8 mouse cellular contexts compared by ENCODE assay signal in the genomic region with DNA sequence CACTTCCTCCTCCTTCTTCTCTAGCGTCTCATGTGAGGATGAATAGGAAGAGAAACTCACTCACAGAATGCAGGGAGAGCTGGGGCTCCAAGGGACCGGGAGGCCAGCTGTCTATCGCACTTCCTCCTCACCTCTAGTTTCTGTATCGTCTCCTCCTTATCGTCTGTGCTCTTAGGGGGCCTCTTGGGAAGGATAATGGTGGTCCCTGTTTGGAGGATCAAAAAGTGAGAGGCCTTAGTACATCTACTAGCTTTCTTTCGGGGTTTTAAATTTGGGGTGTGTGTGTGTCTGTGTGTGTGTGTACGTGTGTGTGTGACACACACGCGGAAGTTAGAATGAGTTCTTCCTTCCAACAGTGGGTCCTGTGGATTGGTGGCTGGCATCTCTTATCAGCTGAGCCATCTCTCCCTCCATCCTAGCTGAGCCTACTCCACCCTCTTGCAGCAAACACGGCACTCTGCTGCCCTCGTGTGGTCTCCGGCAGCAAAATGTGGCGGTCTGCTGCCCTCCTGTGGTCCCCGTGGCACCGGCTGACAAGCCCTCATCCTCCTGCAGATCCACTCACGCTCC. TPM values are rescaled to one million over a fixed set of nuclear protein-coding genes. Genes with fewer than 3 reads are reported as not detected.
DNase-seq lines count a peak whose midpoint lies in the region; ATAC-seq and TF ChIP-seq lines count a peak whose summit lies in the region.

No protein-coding gene starts in this region.

- H3K27me3 ChIP-seq in embryonic facial prominence, embryonic 14.5 days (replicated peaks; ENCODE audit: control insufficient read depth, insufficient read depth, low read length): no peaks in the 10 kb centered on the region
- no peaks in the 10 kb centered on the region for H3K27me3 ChIP-seq in limb, embryonic 14.5 days (ENCODE audit: control insufficient read depth, insufficient read depth, low read length)
- H3K27me3 ChIP-seq in midbrain, embryonic 16.5 days (ENCODE audit: control insufficient read depth, insufficient read depth, low read depth, low read length): 0 out of 2 replicates have a peak, but pooled peaks cover 2% of the 10 kb centered on the region
- H3K27me3 ChIP-seq in spleen, adult 2 months (ENCODE audit: control insufficient read depth, insufficient read depth, low read length): no peaks in the 10 kb centered on the region

- peak; percentile 81 for ATAC-seq in embryonic facial prominence, embryonic 14.5 days (ENCODE audit: low read depth)
- ATAC-seq in limb, embryonic 14.5 days (ENCODE audit: low FRiP score, low read depth): peak; percentile 53
- ATAC-seq in midbrain, embryonic 16.5 days: peak; percentile 74

- peaks cover 5% of the 10 kb centered on the region; the same call in 1 of the 2 replicates for H3K36me3 ChIP-seq in embryonic facial prominence, embryonic 14.5 days (ENCODE audit: control insufficient read depth, insufficient read depth, low read length)
- 0 out of 2 replicates have a peak, but pooled peaks cover 5% of the 10 kb centered on the region for H3K36me3 ChIP-seq in limb, embryonic 14.5 days (ENCODE audit: control insufficient read depth, insufficient read depth, low read length)
- no peaks in the 10 kb centered on the region for H3K36me3 ChIP-seq in midbrain, embryonic 16.5 days (ENCODE audit: control insufficient read depth, insufficient read depth, low read length)
- H3K36me3 ChIP-seq in spleen, adult 2 months (ENCODE audit: control insufficient read depth, insufficient read depth, low read length): no peaks in the 10 kb centered on the region

- no peaks in the 10 kb centered on the region for H3K9me3 ChIP-seq in embryonic facial prominence, embryonic 14.5 days (ENCODE audit: control insufficient read depth, low read length)
- no peaks in the 10 kb centered on the region for H3K9me3 ChIP-seq in limb, embryonic 14.5 days (ENCODE audit: control insufficient read depth, low read length)
- H3K9me3 ChIP-seq in midbrain, embryonic 16.5 days (replicated peaks; ENCODE audit: control insufficient read depth, low read length, poor library complexity, severe bottlenecking): no peaks in the 10 kb centered on the region

- TF ChIP-seq CTCF in spleen, adult 2 months (IDR thresholded peaks at IDR 0.05; ENCODE audit: extremely low read depth, insufficient read depth, insufficient read length, insufficient replicate concordance): peak; percentile 100

- no peak overlapping the region for H3K27ac ChIP-seq in embryonic facial prominence, embryonic 14.5 days (replicated peaks; ENCODE audit: low read depth, low read length)
- no peak overlapping the region for H3K27ac ChIP-seq in limb, embryonic 14.5 days (replicated peaks; ENCODE audit: low read depth, low read length)
- peak overlapping the region; percentile 65; the same call in 1 of the 2 replicates for H3K27ac ChIP-seq in midbrain, embryonic 16.5 days (ENCODE audit: low read length)
- peak overlapping the region; percentile 19 for H3K27ac ChIP-seq in spleen, adult 2 months (ENCODE audit: insufficient read depth, low read length)

- peak overlapping the region; percentile 56 for H3K4me2 ChIP-seq in embryonic facial prominence, embryonic 14.5 days (ENCODE audit: low read depth, low read length)
- H3K4me2 ChIP-seq in limb, embryonic 14.5 days (replicated peaks; ENCODE audit: low read depth, low read length, severe bottlenecking): peak overlapping the region; percentile 42
- H3K4me2 ChIP-seq in midbrain, embryonic 16.5 days (ENCODE audit: low read length): peak overlapping the region; percentile 68

- DNase-seq in 416B (ENCODE audit: low read depth): peak; percentile 98
- peak; percentile 74 to 85 for DNase-seq in adrenal gland, postnatal 4 days (ENCODE audit: low spot score in 2 of 2)
- DNase-seq in embryonic facial prominence, embryonic 14.5 days (ENCODE audit: low spot score): peak; percentile 93
- DNase-seq in heart, adult 8-10 months (ENCODE audit: low spot score): peak; percentile 91
- peak; percentile 92 for DNase-seq in kidney, adult 9 months
- DNase-seq in limb, embryonic 14.5 days (ENCODE audit: low spot score): peak; percentile 84
- peak; percentile 79 to 84 for DNase-seq in spleen, adult 2 months (ENCODE audit: low read depth in 1 of 2, low spot score in 2 of 2)

- H3K4me3 ChIP-seq in embryonic facial prominence, embryonic 14.5 days (ENCODE audit: low read depth, low read length): peak overlapping the region; percentile 31
- peak overlapping the region; percentile 15 for H3K4me3 ChIP-seq in limb, embryonic 14.5 days (replicated peaks; ENCODE audit: low read length)
- peak overlapping the region; percentile 40 for H3K4me3 ChIP-seq in midbrain, embryonic 16.5 days (ENCODE audit: low read depth, low read length)
- peak overlapping the region; percentile 5; the same call in 1 of the 2 replicates for H3K4me3 ChIP-seq in spleen, adult 2 months (ENCODE audit: extremely low read depth, insufficient read depth, insufficient read length)

- 8% methylated on average over 16 of the region's 16 CpGs for WGBS in embryonic facial prominence, embryonic 14.5 days
- 13% methylated on average over 16 of the region's 16 CpGs for WGBS in limb, embryonic 14.5 days
- WGBS in midbrain, embryonic 16.5 days: 12% methylated on average over 16 of the region's 16 CpGs
- WGBS in spleen, adult 2 months: 1% methylated on average over 16 of the region's 16 CpGs

- peaks cover 8% of the 10 kb centered on the region for H3K4me1 ChIP-seq in embryonic facial prominence, embryonic 14.5 days (ENCODE audit: control insufficient read depth, insufficient read depth, low read length)
- peaks cover 12% of the 10 kb centered on the region for H3K4me1 ChIP-seq in limb, embryonic 14.5 days (ENCODE audit: control insufficient read depth, insufficient read depth, low read length)
- H3K4me1 ChIP-seq in midbrain, embryonic 16.5 days (ENCODE audit: control insufficient read depth, insufficient read depth, low read length): peaks cover 7% of the 10 kb centered on the region
- H3K4me1 ChIP-seq in spleen, adult 2 months (ENCODE audit: control insufficient read depth, insufficient read depth, insufficient read length): peaks cover 17% of the 10 kb centered on the region; the same call in 1 of the 2 replicates

- peak overlapping the region; percentile 61 for H3K9ac ChIP-seq in embryonic facial prominence, embryonic 14.5 days (ENCODE audit: low read depth, low read length)
- H3K9ac ChIP-seq in limb, embryonic 14.5 days (ENCODE audit: low read depth, low read length, severe bottlenecking): peak overlapping the region; percentile 8; the same call in 1 of the 2 replicates
- peak overlapping the region; percentile 69 for H3K9ac ChIP-seq in midbrain, embryonic 16.5 days (ENCODE audit: low read depth, low read length)

- no peak for TF ChIP-seq POLR2A in limb, embryonic 14.5 days (IDR thresholded peaks at IDR 0.05; ENCODE audit: borderline replicate concordance, extremely low read depth, insufficient read depth, insufficient read length)
- TF ChIP-seq POLR2A in spleen, adult 2 months (IDR thresholded peaks at IDR 0.05; ENCODE audit: low read depth, low read length): no peak

RNA-seq across cellular contexts. Expression of a gene that starts 3.2 kb away (rescaled TPM):
- not detected for total RNA-seq in adrenal gland, postnatal 4 days (2021)
- polyA plus RNA-seq in embryonic facial prominence, embryonic 14.5 days (2014; fragmentation: Nextera tagmentation; extraction: Ambion mirVana): 0.55 TPM in 1 of 2 replicates, not detected in the other
- total RNA-seq in heart, adult 8-10 months (2022): 1 to 10 TPM in 3 of 4 experiments, not detected in 1; 2.5 to 3.3 (median 3.2) TPM
- polyA plus RNA-seq in limb, embryonic 14.5 days (2012; rRNA removed): 0.19 TPM in 1 of 2 replicates, not detected in the other
- 0.37 and 1.3 TPM in 2 replicates for polyA plus RNA-seq in limb, embryonic 14.5 days (2014; fragmentation: Nextera tagmentation; extraction: Ambion mirVana)
- polyA plus RNA-seq in midbrain, embryonic 16.5 days (2015; fragmentation: Nextera tagmentation; extraction: Ambion mirVana): 1.6 and 1.8 TPM in 2 replicates
- polyA plus RNA-seq in spleen, adult 2 months (2012; rRNA removed): 0.18 TPM in 1 of 2 replicates, not detected in the other

RNA-seq across cellular contexts. Expression of a gene that starts 14.0 kb away (rescaled TPM):
- 10 to 100 TPM; 37.6 to 37.8 TPM for total RNA-seq in adrenal gland, postnatal 4 days (2021)
- polyA plus RNA-seq in embryonic facial prominence, embryonic 14.5 days (2014; fragmentation: Nextera tagmentation; extraction: Ambion mirVana): 8.9 and 11.0 TPM in 2 replicates
- 10 to 100 TPM; 31.7 to 35.2 (median 34.7) TPM for total RNA-seq in heart, adult 8-10 months (2022)
- 36.5 and 51.7 TPM in 2 replicates for polyA plus RNA-seq in limb, embryonic 14.5 days (2012; rRNA removed)
- polyA plus RNA-seq in limb, embryonic 14.5 days (2014; fragmentation: Nextera tagmentation; extraction: Ambion mirVana): 11.9 and 15.3 TPM in 2 replicates
- polyA plus RNA-seq in midbrain, embryonic 16.5 days (2015; fragmentation: Nextera tagmentation; extraction: Ambion mirVana): 36.7 and 38.8 TPM in 2 replicates
- 9.2 and 10.7 TPM in 2 replicates for polyA plus RNA-seq in spleen, adult 2 months (2012; rRNA removed)

RNA-seq across cellular contexts. Expression of a gene that starts 16.5 kb away (rescaled TPM):
- 1 to 10 TPM in 1 of 2 experiments, under 1 TPM in 1; 0.59 to 1.5 TPM for total RNA-seq in adrenal gland, postnatal 4 days (2021)
- polyA plus RNA-seq in embryonic facial prominence, embryonic 14.5 days (2014; fragmentation: Nextera tagmentation; extraction: Ambion mirVana): 2.7 and 3.0 TPM in 2 replicates
- 1 to 10 TPM; 1.1 to 2.5 (median 2.0) TPM for total RNA-seq in heart, adult 8-10 months (2022)
- polyA plus RNA-seq in limb, embryonic 14.5 days (2012; rRNA removed): 1.8 and 2.7 TPM in 2 replicates
- polyA plus RNA-seq in limb, embryonic 14.5 days (2014; fragmentation: Nextera tagmentation; extraction: Ambion mirVana): 2.7 TPM in 2 replicates
- polyA plus RNA-seq in midbrain, embryonic 16.5 days (2015; fragmentation: Nextera tagmentation; extraction: Ambion mirVana): 16.4 and 20.6 TPM in 2 replicates
- polyA plus RNA-seq in spleen, adult 2 months (2012; rRNA removed): 0.14 and 0.15 TPM in 2 replicates

RNA-seq across cellular contexts. Expression of a gene that starts 21.0 kb away (rescaled TPM):
- total RNA-seq in adrenal gland, postnatal 4 days (2021): 10 to 100 TPM; 66.3 to 69.1 TPM
- polyA plus RNA-seq in embryonic facial prominence, embryonic 14.5 days (2014; fragmentation: Nextera tagmentation; extraction: Ambion mirVana): 9.1 and 10.1 TPM in 2 replicates
- total RNA-seq in heart, adult 8-10 months (2022): 10 to 100 TPM; 20.9 to 31.1 (median 25.8) TPM
- polyA plus RNA-seq in limb, embryonic 14.5 days (2012; rRNA removed): 84.2 and 99.6 TPM in 2 replicates
- 8.9 and 10.4 TPM in 2 replicates for polyA plus RNA-seq in limb, embryonic 14.5 days (2014; fragmentation: Nextera tagmentation; extraction: Ambion mirVana)
- 4.0 and 4.7 TPM in 2 replicates for polyA plus RNA-seq in midbrain, embryonic 16.5 days (2015; fragmentation: Nextera tagmentation; extraction: Ambion mirVana)
- 5.8 and 5.9 TPM in 2 replicates for polyA plus RNA-seq in spleen, adult 2 months (2012; rRNA removed)

RNA-seq across cellular contexts. Expression of a gene that starts 22.2 kb away (rescaled TPM):
- 100 to 1,000 TPM; 980 to 992 TPM for total RNA-seq in adrenal gland, postnatal 4 days (2021)
- 160 and 166 TPM in 2 replicates for polyA plus RNA-seq in embryonic facial prominence, embryonic 14.5 days (2014; fragmentation: Nextera tagmentation; extraction: Ambion mirVana)
- 100 to 1,000 TPM; 346 to 908 (median 654) TPM for total RNA-seq in heart, adult 8-10 months (2022)
- polyA plus RNA-seq in limb, embryonic 14.5 days (2012; rRNA removed): 211 and 272 TPM in 2 replicates
- polyA plus RNA-seq in limb, embryonic 14.5 days (2014; fragmentation: Nextera tagmentation; extraction: Ambion mirVana): 167 and 172 TPM in 2 replicates
- polyA plus RNA-seq in midbrain, embryonic 16.5 days (2015; fragmentation: Nextera tagmentation; extraction: Ambion mirVana): 41.5 and 43.5 TPM in 2 replicates
- 423 and 439 TPM in 2 replicates for polyA plus RNA-seq in spleen, adult 2 months (2012; rRNA removed)

Comparison
In these comparisons a context has a peak if more than half of its experiments do, and no peak if none do; other contexts are left out.
1. H3K27ac ChIP-seq: peak in midbrain, embryonic 16.5 days (single experiment) and spleen, adult 2 months (single experiment); none in embryonic facial prominence, embryonic 14.5 days (single experiment) and limb, embryonic 14.5 days (single experiment).
2. H3K9ac ChIP-seq: peak in every context shown above with its lines; median percentile 69 in midbrain, embryonic 16.5 days; 61 in embryonic facial prominence, embryonic 14.5 days; 8 in limb, embryonic 14.5 days.
3. Peak in every context shown above with its lines, with median percentiles within 50 percentile points of each other: DNase-seq, ATAC-seq, H3K4me2 ChIP-seq and H3K4me3 ChIP-seq.